Mouse (Mus musculus): Measurements from ENCODE around the gene Cdk11b.

GRCm38 (mm10) chr4:155606825-155607224, 17.8 kb upstream of the Cdk11b start:
- TF ChIP-seq CTCF (IDR thresholded peaks at IDR 0.05; ENCODE audit: control insufficient read depth, insufficient read depth, low read length) = no peak
- TF ChIP-seq POLR2A (IDR thresholded peaks at IDR 0.05; ENCODE audit: borderline replicate concordance, control insufficient read depth, low read depth, low read length) = no peak
